Mouse (Mus musculus) liver, embryonic 11.5 days (tissue): ENCODE results near the gene Adm2. TPM values are rescaled to one million over a fixed set of nuclear protein-coding genes. Genes with fewer than 3 reads are reported as not detected.
A peak's percentile ranks its signal among the peaks of the same experiment; 100 is the strongest.

Source experiments
- ATAC-seq: fragments of 200-750 bp; cut with Nextera tagmentation; replicated peaks from 2 replicates; pipeline ENCODE4 v1.8.0; 2017; ENCODE audit warnings: moderate number of reproducible peaks, mild to moderate bottlenecking, moderate TSS enrichment, moderate library complexity; ENCODE audit not compliant: low FRiP score
- DNase-seq: peaks from one replicate; pipeline ENCODE4 v3.0.0-alpha.2; 2017; ENCODE audit warnings: low spot score
- H3K27ac ChIP-seq: fragments of 300-500 bp; sonication (generic); 2 replicates; pipeline ENCODE4 v1.5.1; 2014; ENCODE audit warnings: mild to moderate bottlenecking, low read depth, low read length, control low read depth
- H3K27me3 ChIP-seq: fragments of 300-500 bp; sonication (generic); replicated peaks from 2 replicates; pipeline ENCODE4 v1.6.1; 2014; ENCODE audit warnings: low read length, mixed read lengths; ENCODE audit not compliant: control insufficient read depth, insufficient read depth
- H3K36me3 ChIP-seq: fragments of 300-500 bp; sonication (generic); 2 replicates; pipeline ENCODE4 v1.6.1; 2014; ENCODE audit warnings: mild to moderate bottlenecking, low read length, moderate library complexity, mixed read lengths; ENCODE audit not compliant: control insufficient read depth, insufficient read depth
- H3K4me1 ChIP-seq: fragments of 300-500 bp; sonication (generic); replicated peaks from 2 replicates; pipeline ENCODE4 v1.6.1; 2014; ENCODE audit warnings: low read length, mixed read lengths; ENCODE audit not compliant: control insufficient read depth, insufficient read depth
- H3K4me2 ChIP-seq: fragments of 300-500 bp; sonication (generic); 2 replicates; pipeline ENCODE4 v1.6.1; 2014; ENCODE audit warnings: mild to moderate bottlenecking, control low read depth, moderate library complexity
- H3K4me3 ChIP-seq: fragments of 300-500 bp; sonication (generic); 2 replicates; pipeline ENCODE4 v1.5.1; 2014; ENCODE audit warnings: low read depth, low read length, control low read depth
- H3K9ac ChIP-seq: fragments of 300-500 bp; sonication (generic); 2 replicates; pipeline ENCODE4 v1.6.1; 2014; ENCODE audit warnings: low read depth, low read length, control low read depth
- H3K9me3 ChIP-seq: fragments of 300-500 bp; sonication (generic); 2 replicates; pipeline ENCODE4 v1.6.1; 2016; ENCODE audit warnings: low read length, inconsistent platforms, mixed read lengths; ENCODE audit not compliant: control insufficient read depth
- WGBS: fragments of 180-500 bp; shearing (Covaris S2); extraction: QIAGEN DNeasy Blood & Tissue Kit; methylation state at CpG from one replicate; pipeline ENCODE4 v1.1.7; 2014; 5-methylcytosine and 5-hydroxymethylcytosine counted together
- polyA plus RNA-seq: library from polyadenylated mRNA; unstranded; fragments of >200 nt; fragmentation: Nextera tagmentation; extraction: Ambion mirVana; gene quantifications from 2 replicates; pipeline ENCODE4 v1.2.1, GENCODE M21; 2014

The Adm2 gene
- polyA plus RNA-seq, 1 experiment from 2014 or later = 7.0 TPM

DNA sequence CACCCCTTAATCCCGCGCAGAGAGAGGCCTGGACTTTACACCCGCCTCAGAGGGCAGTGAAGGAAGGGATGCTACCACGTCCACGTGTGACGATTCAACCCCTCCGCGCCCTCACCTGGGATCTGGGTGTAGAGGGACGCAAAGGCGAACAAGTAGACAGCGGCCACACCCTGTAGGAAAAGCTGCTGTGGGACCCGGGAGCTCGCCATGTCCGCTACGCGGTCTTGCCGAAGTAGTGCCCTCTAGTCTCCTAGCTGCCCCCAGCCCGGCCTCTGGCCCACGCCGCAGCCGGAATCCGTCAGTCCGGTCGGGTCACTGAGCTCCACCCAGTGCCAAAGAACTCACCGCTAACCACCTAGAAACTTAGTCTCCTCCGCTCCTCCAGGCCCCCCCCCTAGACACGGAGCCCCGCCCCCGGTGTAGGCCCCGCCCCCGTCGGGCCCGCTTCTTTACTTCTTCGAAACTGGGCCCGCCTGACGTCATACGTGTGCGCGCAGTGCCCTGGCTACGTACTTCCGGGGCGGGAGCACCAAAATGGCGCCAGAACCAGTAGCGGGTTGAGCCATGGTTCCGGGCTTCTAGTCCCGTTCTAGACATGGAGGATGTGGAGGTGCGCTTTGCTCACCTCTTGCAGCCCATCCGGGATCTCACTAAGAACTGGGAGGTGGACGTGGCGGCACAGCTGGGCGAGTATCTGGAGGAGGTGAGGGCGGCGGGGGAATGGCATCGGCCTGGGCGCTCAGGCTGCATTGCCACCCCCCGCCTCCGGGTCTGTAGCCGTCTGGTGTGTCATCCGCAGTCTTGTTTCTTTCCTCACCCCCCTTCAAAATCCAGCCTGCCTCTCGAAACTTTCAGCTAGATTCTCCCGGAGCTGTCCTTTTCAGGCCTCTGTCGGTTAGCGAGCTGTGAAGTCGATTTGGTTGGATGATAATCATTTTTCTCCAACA lies 33.0 kb downstream of the Adm2 start, which contains the start of the genes Lmf2 and Ncaph2:
TSS of gene Lmf2 (minus strand) at position 419 of the 947 bp plus-strand sequence.
TSS of gene Ncaph2 (plus strand) at position 479 of the 947 bp plus-strand sequence.
- under 1% methylated on average over 64 of the region's 64 CpGs for WGBS
- H3K27ac ChIP-seq = peak within 1 kb of the TSS; percentile 86
- peaks cover 35% of the 10 kb centered on the region for H3K36me3 ChIP-seq
- ATAC-seq (peak; percentile 87), DNase-seq (peak; percentile 98)
- H3K27me3 ChIP-seq = no peaks in the 10 kb centered on the region
- peaks cover 23% of the 10 kb centered on the region for H3K4me1 ChIP-seq
- peak within 1 kb of the TSS; percentile 86 for H3K4me3 ChIP-seq
- H3K9me3 ChIP-seq = no peaks in the 10 kb centered on the region
- peak within 1 kb of the TSS; percentile 88 for H3K9ac ChIP-seq
- peak within 1 kb of the TSS; percentile 88 for H3K4me2 ChIP-seq

DNA sequence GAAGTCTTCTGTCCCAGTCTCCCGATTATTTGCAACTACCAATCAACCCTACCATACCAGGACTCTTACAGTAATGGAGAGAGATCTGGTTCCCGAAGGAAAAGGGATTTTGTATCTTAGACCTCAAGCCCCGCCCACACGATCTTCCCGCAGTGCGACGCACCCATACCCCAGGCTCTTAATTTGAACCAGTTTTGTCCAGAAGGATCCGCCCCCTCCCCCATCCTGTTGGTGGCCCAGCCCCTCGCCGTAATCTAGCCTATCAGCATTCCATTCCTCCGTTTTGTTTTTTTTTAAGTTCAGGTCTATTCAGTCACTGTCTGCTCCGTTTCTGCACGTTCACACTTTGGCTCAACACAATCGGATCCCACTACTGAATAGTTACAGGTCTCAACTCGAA lies 33.9 kb downstream of the Adm2 start:
- DNase-seq = peak; percentile 90
- H3K4me1 ChIP-seq = peaks cover 23% of the 10 kb centered on the region
- peak overlapping the region; percentile 86 for H3K4me3 ChIP-seq
- no peaks in the 10 kb centered on the region for H3K27me3 ChIP-seq
- peaks cover 34% of the 10 kb centered on the region for H3K36me3 ChIP-seq
- H3K4me2 ChIP-seq = peak overlapping the region; percentile 67
- ATAC-seq = peak; percentile 80
- no peaks in the 10 kb centered on the region for H3K9me3 ChIP-seq
- H3K9ac ChIP-seq = peak overlapping the region; percentile 88
- WGBS = under 1% methylated on average over 15 of the region's 15 CpGs
- H3K27ac ChIP-seq = peak overlapping the region; percentile 86

DNA sequence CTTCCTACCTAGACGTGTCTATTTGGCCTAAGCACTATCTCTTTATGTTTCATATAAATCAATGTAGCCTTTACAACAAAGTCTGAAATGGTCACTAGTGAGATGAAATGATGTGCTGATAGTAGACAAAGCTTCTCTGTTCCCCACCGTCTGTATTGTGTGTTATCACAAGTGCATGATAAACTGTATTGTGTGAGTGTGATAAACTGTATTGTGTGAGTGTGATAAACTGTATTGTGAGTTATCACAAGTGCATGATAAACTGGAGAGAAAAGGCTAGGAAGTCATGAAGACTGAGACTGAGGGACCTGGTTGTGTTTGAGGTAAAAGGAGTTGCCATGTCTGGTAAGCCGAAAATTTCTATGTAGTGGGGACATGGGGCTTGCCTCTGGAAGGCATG lies 36.3 kb downstream of the Adm2 start:
- peaks cover 23% of the 10 kb centered on the region for H3K4me1 ChIP-seq
- H3K9me3 ChIP-seq = no peaks in the 10 kb centered on the region
- no peak overlapping the region for H3K4me3 ChIP-seq
- H3K27ac ChIP-seq = no peak overlapping the region
- H3K9ac ChIP-seq = no peak overlapping the region
- ATAC-seq (no peak), DNase-seq (no peak)
- H3K27me3 ChIP-seq = no peaks in the 10 kb centered on the region
- peaks cover 25% of the 10 kb centered on the region for H3K36me3 ChIP-seq
- H3K4me2 ChIP-seq = no peak overlapping the region
- 63% methylated on average over 3 of the region's 3 CpGs for WGBS

DNA sequence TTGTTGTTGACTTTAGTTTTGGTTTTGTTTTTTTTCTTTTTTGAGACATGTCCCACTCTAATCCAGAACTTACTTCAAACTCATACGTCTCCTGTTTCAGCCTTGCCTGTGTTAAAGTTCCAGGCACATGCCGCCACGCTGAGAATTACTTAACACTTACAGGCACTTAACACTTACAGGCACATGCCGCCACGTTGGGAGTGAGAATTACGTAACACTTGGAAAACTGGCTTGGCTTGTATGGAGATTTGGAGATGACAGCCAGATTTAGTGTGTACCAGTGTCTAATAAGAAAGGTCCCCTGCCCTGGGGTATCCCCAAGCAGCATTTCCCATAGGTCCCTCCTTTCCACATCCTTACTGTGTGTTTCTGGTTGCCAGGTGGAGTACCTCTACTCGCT lies 40.5 kb downstream of the Adm2 start:
- Histone ChIP-seq H3K9ac (no peak overlapping the region), H3K4me2 (no peak overlapping the region), H3K36me3 (peaks cover 50% of the 10 kb centered on the region), H3K4me3 (no peak overlapping the region), H3K4me1 (peaks cover 6% of the 10 kb centered on the region), H3K27me3 (no peaks in the 10 kb centered on the region), H3K27ac (no peak overlapping the region), H3K9me3 (no peaks in the 10 kb centered on the region)
- ATAC-seq (no peak), DNase-seq (no peak)
- 94% methylated on average over 7 of the region's 7 CpGs for WGBS

DNA sequence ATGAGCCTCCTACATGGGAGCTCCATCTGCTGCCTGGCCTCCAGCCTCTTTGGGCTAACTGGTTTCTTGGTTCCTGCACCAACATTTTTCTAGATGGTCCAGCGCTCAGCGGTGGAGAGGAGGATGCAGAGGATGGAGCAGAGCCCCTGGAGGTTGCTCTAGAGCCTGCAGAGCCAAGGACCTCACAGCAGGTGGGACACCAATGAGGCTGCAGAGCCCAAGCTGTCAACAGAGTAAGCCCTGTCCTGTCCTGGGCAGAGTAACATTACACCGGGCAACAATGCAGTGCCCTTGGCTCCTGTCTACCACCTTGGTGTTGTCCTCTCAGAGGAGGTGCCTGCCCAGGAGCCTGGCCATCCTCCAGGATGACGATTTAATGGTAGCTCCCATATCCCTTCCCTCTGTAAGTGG lies 42.6 kb downstream of the Adm2 start:
- ATAC-seq (no peak), DNase-seq (no peak)
- WGBS = 91% methylated on average over 4 of the region's 4 CpGs

DNA sequence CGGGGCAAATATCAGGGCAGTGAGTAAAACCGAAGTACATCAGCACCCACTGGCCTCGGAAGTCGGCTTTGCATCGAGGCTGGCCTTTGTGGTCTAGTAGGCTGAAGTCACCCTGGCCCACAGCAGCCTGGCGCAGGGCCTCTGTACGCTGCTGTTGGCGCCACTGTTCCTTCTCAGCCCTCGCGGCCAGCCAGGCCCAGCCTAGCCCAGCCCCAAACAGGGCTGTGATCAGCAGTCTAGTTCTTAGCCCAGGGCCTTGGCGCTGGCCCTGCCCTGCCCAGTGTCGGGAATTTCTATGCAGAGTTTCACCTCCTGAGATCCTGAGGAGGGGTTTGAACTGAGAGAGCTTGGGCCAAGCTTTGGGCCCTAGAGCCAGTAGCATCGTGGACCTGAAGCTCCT lies 49.5 kb downstream of the Adm2 start:
- Histone ChIP-seq H3K4me3 (0 out of 2 replicates have a peak overlapping the region, but pooled peaks have one; percentile 64), H3K4me1 (peaks cover 7% of the 10 kb centered on the region), H3K9me3 (no peaks in the 10 kb centered on the region), H3K36me3 (peaks cover 44% of the 10 kb centered on the region), H3K27me3 (peaks cover 10% of the 10 kb centered on the region), H3K4me2 (no peak overlapping the region; the same call in 1 of the 2 replicates), H3K9ac (no peak overlapping the region), H3K27ac (no peak overlapping the region)
- ATAC-seq (no peak), DNase-seq (no peak)
- 86% methylated on average over 13 of the region's 13 CpGs for WGBS

More for the DNA sequence above, 42.6 kb downstream of the Adm2 start:
- Histone ChIP-seq H3K27me3 (no peaks in the 10 kb centered on the region), H3K9ac (no peak overlapping the region), H3K4me3 (no peak overlapping the region), H3K36me3 (peaks cover 69% of the 10 kb centered on the region), H3K9me3 (no peaks in the 10 kb centered on the region), H3K4me2 (no peak overlapping the region), H3K4me1 (no peaks in the 10 kb centered on the region), H3K27ac (no peak overlapping the region)

DNA sequence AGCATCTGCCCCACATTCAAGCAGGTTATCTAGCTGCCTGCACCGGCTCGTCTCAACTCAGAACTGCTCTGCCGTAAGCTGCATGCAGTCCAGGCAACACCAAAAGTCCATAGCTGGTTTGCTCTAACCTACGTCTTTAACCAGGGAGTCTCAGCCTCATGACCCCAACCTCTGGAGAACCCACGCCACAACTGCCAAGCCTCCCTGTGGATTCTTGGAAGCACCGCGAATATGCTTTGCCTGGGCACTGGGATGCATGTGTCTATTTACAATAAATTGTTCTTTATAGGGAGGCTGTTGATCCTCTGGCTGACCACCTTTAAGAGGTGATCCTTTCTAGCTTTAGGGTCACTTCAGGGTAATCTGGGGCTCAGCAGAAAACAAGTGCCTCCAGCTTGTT lies 50.0 kb downstream of the Adm2 start:
- H3K9me3 ChIP-seq = no peaks in the 10 kb centered on the region
- no peak overlapping the region for H3K27ac ChIP-seq
- DNase-seq = no peak
- H3K27me3 ChIP-seq = peaks cover 15% of the 10 kb centered on the region
- H3K9ac ChIP-seq = no peak overlapping the region
- peaks cover 42% of the 10 kb centered on the region for H3K36me3 ChIP-seq
- ATAC-seq = no peak
- H3K4me1 ChIP-seq = peaks cover 12% of the 10 kb centered on the region
- 83% methylated on average over 7 of the region's 7 CpGs for WGBS
- peak overlapping the region; percentile 64 for H3K4me2 ChIP-seq
- H3K4me3 ChIP-seq = peak overlapping the region; percentile 64

DNA sequence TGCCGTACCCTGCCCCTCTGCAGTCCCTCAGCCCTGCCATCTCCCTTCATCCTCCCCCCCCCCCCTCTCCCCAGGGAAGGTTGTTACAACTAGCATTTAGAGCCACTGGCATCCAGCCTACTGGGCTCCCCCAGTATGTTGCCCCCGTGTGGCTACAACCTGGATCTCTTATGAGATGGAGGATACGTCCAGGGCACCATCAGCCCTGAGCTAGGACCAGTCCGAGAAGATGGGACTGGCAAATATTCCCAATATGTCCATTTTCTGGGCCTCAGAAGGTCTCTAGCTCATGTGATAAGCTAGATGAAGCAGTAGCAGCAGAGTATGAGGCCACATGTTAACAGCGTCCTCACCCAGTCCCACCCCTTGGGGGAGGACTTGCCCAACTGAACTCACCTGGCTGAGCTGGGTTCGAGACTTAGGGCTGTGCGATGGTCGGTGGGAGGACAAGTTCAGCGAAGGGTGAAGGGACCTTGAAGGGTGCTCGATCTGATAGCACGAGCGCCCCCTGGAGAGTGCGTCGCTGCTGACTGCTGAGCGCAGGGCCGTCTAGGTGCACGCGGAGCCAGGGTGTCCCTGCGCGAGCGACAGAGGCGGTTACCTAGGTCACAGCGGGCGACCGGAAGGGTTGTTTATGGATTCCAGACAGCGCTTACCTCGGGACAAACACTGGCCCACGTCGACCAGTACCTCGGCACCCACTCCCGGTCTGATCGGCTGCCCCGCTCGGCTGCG lies 50.7 kb downstream of the Adm2 start:
- Histone ChIP-seq H3K4me2 (peak overlapping the region; percentile 64), H3K9ac (peak overlapping the region; percentile 78), H3K27me3 (peaks cover 21% of the 10 kb centered on the region), H3K9me3 (no peaks in the 10 kb centered on the region), H3K36me3 (peaks cover 36% of the 10 kb centered on the region), H3K4me3 (peak overlapping the region; percentile 64), H3K27ac (peak overlapping the region; percentile 89), H3K4me1 (peaks cover 13% of the 10 kb centered on the region)
- WGBS = 1% methylated on average over 35 of the region's 35 CpGs
- ATAC-seq (peak; percentile 84), DNase-seq (peak; percentile 84)
